Mouse (Mus musculus) liver, postnatal 0 days (tissue): ENCODE measurements around the gene Ep400. TPM values are rescaled to one million over a fixed set of nuclear protein-coding genes. Genes with fewer than 3 reads are reported as not detected.

Experiments used
- ATAC-seq: fragments of 200-750 bp; cut with Nextera tagmentation; 2 replicates; pipeline ENCODE4 v1.8.0; 2017; ENCODE audit warnings: mild to moderate bottlenecking, moderate library complexity
- DNase-seq: peaks from one replicate; pipeline ENCODE4 v3.0.0-alpha.2; 2016
- H3K27ac ChIP-seq: fragments of 300-500 bp; sonication (generic); 2 replicates; pipeline ENCODE4 v1.5.1; 2014; ENCODE audit warnings: antibody characterized with exemption, moderate library complexity, mild to moderate bottlenecking, low read depth
- H3K27me3 ChIP-seq: fragments of 300-500 bp; sonication (generic); 2 replicates; pipeline ENCODE4 v1.6.1; 2014; ENCODE audit warnings: low read length, control low read depth, mixed read lengths; ENCODE audit not compliant: insufficient read depth
- H3K36me3 ChIP-seq: fragments of 300-500 bp; sonication (generic); replicated peaks from 2 replicates; pipeline ENCODE4 v1.6.1; 2014; ENCODE audit warnings: mild to moderate bottlenecking, control low read depth, low read length, moderate library complexity, mixed read lengths; ENCODE audit not compliant: insufficient read depth
- H3K4me1 ChIP-seq: fragments of 300-500 bp; sonication (generic); 2 replicates; pipeline ENCODE4 v1.6.1; 2014; ENCODE audit warnings: antibody characterized with exemption, mild to moderate bottlenecking, control low read depth; ENCODE audit not compliant: insufficient read depth
- H3K4me2 ChIP-seq: fragments of 300-500 bp; sonication (generic); 2 replicates; pipeline ENCODE4 v1.6.1; 2014; ENCODE audit warnings: low read depth, mild to moderate bottlenecking, low read length, moderate library complexity, mixed read lengths
- H3K4me3 ChIP-seq: fragments of 300-500 bp; sonication (generic); 2 replicates; pipeline ENCODE4 v1.5.1; 2014; ENCODE audit warnings: low read depth, low read length
- H3K9ac ChIP-seq: fragments of 300-500 bp; sonication (generic); replicated peaks from 2 replicates; pipeline ENCODE4 v1.6.1; 2014; ENCODE audit warnings: mild to moderate bottlenecking, moderate library complexity
- H3K9me3 ChIP-seq: fragments of 300-500 bp; sonication (generic); 2 replicates; pipeline ENCODE4 v1.6.1; 2016; ENCODE audit warnings: mild to moderate bottlenecking, control low read depth, low read length, mixed read lengths
- CTCF ChIP-seq: sonication (generic); IDR thresholded peaks from 2 replicates; pipeline ENCODE4 v1.5.1; 2016; ENCODE audit warnings: antibody characterized with exemption, low read depth
- EP300 ChIP-seq: IDR thresholded peaks from 2 replicates; pipeline ENCODE4 v1.6.1; 2016; ENCODE audit warnings: antibody characterized with exemption, low read depth, mild to moderate bottlenecking
- WGBS: fragments of 180-500 bp; shearing (Covaris S2); extraction: QIAGEN DNeasy Blood & Tissue Kit; methylation state at CpG from one replicate; pipeline ENCODE4 v1.1.7; 2014; ENCODE audit not compliant: insufficient replicate concordance; 5-methylcytosine and 5-hydroxymethylcytosine counted together
- microRNA-seq: library from miRNA; unstranded; fragments of <30 nt; microRNA quantifications from one replicate; pipeline ENCODE4, GENCODE M21; 2016
- polyA plus RNA-seq: library from polyadenylated mRNA; unstranded; fragments of >200 nt; fragmentation: Nextera tagmentation; extraction: Ambion mirVana; gene quantifications from 2 replicates; pipeline ENCODE4 v1.2.1, GENCODE M21; 2015

Ep400 gene
- polyA plus RNA-seq, 1 experiment from 2014 or later, result 10.6 TPM

DNA sequence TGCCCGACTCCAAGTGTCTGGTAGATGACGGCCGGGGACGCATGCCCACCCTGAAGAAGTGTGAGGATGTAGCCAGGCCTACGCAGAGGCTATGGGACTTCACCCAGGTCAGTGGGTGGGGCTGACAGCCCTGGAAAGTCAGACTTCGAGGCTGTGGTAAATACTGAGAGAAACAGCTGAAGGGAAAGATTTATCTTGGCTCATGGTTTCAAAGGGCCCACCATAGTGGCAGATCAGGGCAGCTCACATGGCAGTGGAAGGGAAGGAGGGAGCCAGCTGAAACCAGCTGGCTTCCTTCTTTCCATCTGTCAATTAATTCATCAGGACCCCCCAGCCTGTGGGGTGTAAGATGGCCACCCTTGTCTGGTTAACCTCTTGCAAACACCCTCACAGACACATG, 151.3 kb downstream of the Ep400 start:
- no peaks in the 10 kb centered on the region for H3K36me3 ChIP-seq
- H3K4me2 ChIP-seq, result no peak overlapping the region
- no peak for ATAC-seq
- no peaks in the 10 kb centered on the region for H3K4me1 ChIP-seq
- no peak overlapping the region for H3K27ac ChIP-seq
- TF ChIP-seq CTCF (no peak), EP300 (no peak)
- H3K9me3 ChIP-seq, result no peaks in the 10 kb centered on the region
- H3K4me3 ChIP-seq, result no peak overlapping the region
- H3K9ac ChIP-seq, result no peak overlapping the region
- no peaks in the 10 kb centered on the region for H3K27me3 ChIP-seq
- 79% methylated on average over 6 of the region's 6 CpGs for WGBS
- DNase-seq, result no peak

Small RNA genes within 50 kb of the gene (microRNA-seq; reads per million reads assigned to microRNA genes)
- 1.2 reads per million for gene Mir7026

Other genes starting within 250 kb of the Ep400 start
- 0.07 and 0.11 TPM in 2 replicates for gene Galnt9, start 226.4 kb downstream of the Ep400 start, polyA plus RNA-seq
- gene Noc4l, start 117.3 kb downstream of the Ep400 start, polyA plus RNA-seq, result 14.8 and 19.6 TPM in 2 replicates
- gene Ddx51, start 117.3 kb downstream of the Ep400 start, polyA plus RNA-seq, result 7.5 and 7.9 TPM in 2 replicates
- gene Pus1, start 9.9 kb upstream of the Ep400 start, polyA plus RNA-seq, result 16.9 and 19.0 TPM in 2 replicates
- gene Ulk1, start 39.4 kb upstream of the Ep400 start, polyA plus RNA-seq, result 7.9 and 8.1 TPM in 2 replicates
- 41.5 and 47.7 TPM in 2 replicates for gene Hscb, start 69.1 kb upstream of the Ep400 start, polyA plus RNA-seq
- 9.2 and 13.2 TPM in 2 replicates for gene Chek2, start 69.3 kb upstream of the Ep400 start, polyA plus RNA-seq
- gene Ttc28, start 109.1 kb upstream of the Ep400 start, polyA plus RNA-seq, result 0.62 and 0.73 TPM in 2 replicates